In genomic region chr8:95332437-95333199, GRCm38 (mm10) we compare ENCODE assay signal across 9 mouse cellular contexts. TPM values are rescaled to one million over a fixed set of nuclear protein-coding genes. Genes with fewer than 3 reads are reported as not detected.
DNase-seq lines count a peak whose midpoint lies in the region; ATAC-seq and TF ChIP-seq lines count a peak whose summit lies in the region.
"Had no signal": no experiment of that assay in that cellular context is flagged by ENCODE, and none has a peak within 500 bp of the region (broad histone marks: within the 10 kb centered on the region; RNA-seq: fewer than 3 reads in every experiment).

No protein-coding gene starts in this region.

- no peak for DNase-seq in lung, adult 2 months
- DNase-seq in lung, postnatal 14 days: no peak
- no peak for DNase-seq in embryonic facial prominence, embryonic 11.5 days (ENCODE audit: low spot score)
- DNase-seq in frontal cortex, postnatal 10 days (ENCODE audit: low spot score in 2 of 2): no peak
- no peak for DNase-seq in cerebellum, postnatal 25 days

- peaks cover 15% of the 10 kb centered on the region for H3K36me3 ChIP-seq in embryonic facial prominence, embryonic 11.5 days (replicated peaks; ENCODE audit: control insufficient read depth, insufficient read depth, low read depth, low read length)
- H3K36me3 ChIP-seq in intestine, embryonic 16.5 days (ENCODE audit: control insufficient read depth, insufficient read depth, low read length): peaks cover 16% of the 10 kb centered on the region
- H3K36me3 ChIP-seq in neural tube, embryonic 15.5 days: peaks cover 36% of the 10 kb centered on the region

- ATAC-seq in embryonic facial prominence, embryonic 11.5 days (replicated peaks; ENCODE audit: insufficient number of reproducible peaks, low FRiP score, low TSS enrichment, low read depth): peak; percentile 45; the same call in 1 of the 2 replicates
- peak; percentile 34 for ATAC-seq in intestine, embryonic 16.5 days
- no peak for ATAC-seq in neural tube, embryonic 15.5 days (ENCODE audit: low FRiP score)
- no peak for ATAC-seq in megakaryocyte-erythroid progenitor cell, adult 5-6 weeks (replicated peaks; ENCODE audit: low FRiP score, low TSS enrichment, poor library complexity, severe bottlenecking)

- no peaks in the 10 kb centered on the region for H3K27me3 ChIP-seq in embryonic facial prominence, embryonic 11.5 days (ENCODE audit: control insufficient read depth, insufficient read depth, low read length)
- no peaks in the 10 kb centered on the region for H3K27me3 ChIP-seq in intestine, embryonic 16.5 days (replicated peaks; ENCODE audit: control insufficient read depth, insufficient read depth, low read length)
- H3K27me3 ChIP-seq in neural tube, embryonic 15.5 days (replicated peaks): no peaks in the 10 kb centered on the region

- peak overlapping the region; percentile 93 for H3K27ac ChIP-seq in embryonic facial prominence, embryonic 11.5 days (replicated peaks; ENCODE audit: low read depth, low read length)
- peak overlapping the region; percentile 99 for H3K27ac ChIP-seq in intestine, embryonic 16.5 days (ENCODE audit: low read length)
- peak overlapping the region; percentile 94 for H3K27ac ChIP-seq in neural tube, embryonic 15.5 days (replicated peaks)

- H3K4me2 ChIP-seq in embryonic facial prominence, embryonic 11.5 days (ENCODE audit: low read depth, low read length): peak overlapping the region; percentile 42
- H3K4me2 ChIP-seq in intestine, embryonic 16.5 days (ENCODE audit: low read depth, low read length): peak overlapping the region; percentile 83
- peak overlapping the region; percentile 61 for H3K4me2 ChIP-seq in neural tube, embryonic 15.5 days

- peak overlapping the region; percentile 91 for H3K9ac ChIP-seq in embryonic facial prominence, embryonic 11.5 days (replicated peaks; ENCODE audit: low read length)
- peak overlapping the region; percentile 97 for H3K9ac ChIP-seq in intestine, embryonic 16.5 days (ENCODE audit: low read depth, low read length)
- peak overlapping the region; percentile 89 for H3K9ac ChIP-seq in neural tube, embryonic 15.5 days (replicated peaks)

- H3K4me3 ChIP-seq in lung, adult 2 months (replicated peaks; ENCODE audit: extremely low read depth, low read depth, low read length): peak overlapping the region; percentile 69
- H3K4me3 ChIP-seq in embryonic facial prominence, embryonic 11.5 days (ENCODE audit: low read depth, low read length): peak overlapping the region; percentile 90
- peak overlapping the region; percentile 87 for H3K4me3 ChIP-seq in intestine, embryonic 16.5 days (ENCODE audit: low read length)
- peak overlapping the region; percentile 91 for H3K4me3 ChIP-seq in neural tube, embryonic 15.5 days (replicated peaks)

- peaks cover 7% of the 10 kb centered on the region; the same call in 1 of the 2 replicates for H3K4me1 ChIP-seq in lung, adult 2 months (ENCODE audit: control insufficient read depth, insufficient read depth, low read length)
- no peaks in the 10 kb centered on the region for H3K4me1 ChIP-seq in embryonic facial prominence, embryonic 11.5 days (ENCODE audit: control insufficient read depth, insufficient read depth, low read length)
- peaks cover 11% of the 10 kb centered on the region for H3K4me1 ChIP-seq in intestine, embryonic 16.5 days (ENCODE audit: control insufficient read depth, insufficient read depth, low read length)
- peaks cover 28% of the 10 kb centered on the region for H3K4me1 ChIP-seq in neural tube, embryonic 15.5 days

- no peaks in the 10 kb centered on the region for H3K9me3 ChIP-seq in embryonic facial prominence, embryonic 11.5 days (replicated peaks; ENCODE audit: control insufficient read depth, low read length)
- H3K9me3 ChIP-seq in intestine, embryonic 16.5 days (ENCODE audit: control insufficient read depth, low read length): no peaks in the 10 kb centered on the region
- no peaks in the 10 kb centered on the region for H3K9me3 ChIP-seq in neural tube, embryonic 15.5 days (replicated peaks)

- no peak for TF ChIP-seq POLR2A in lung, adult 2 months (IDR thresholded peaks at IDR 0.05; ENCODE audit: borderline replicate concordance, extremely low read depth, low read depth, low read length)

- 13% methylated on average over 21 of the region's 21 CpGs for WGBS in lung, adult 2 months
- 27% methylated on average over 21 of the region's 21 CpGs for WGBS in embryonic facial prominence, embryonic 11.5 days
- WGBS in intestine, embryonic 16.5 days: 21% methylated on average over 21 of the region's 21 CpGs
- WGBS in neural tube, embryonic 15.5 days: 21% methylated on average over 21 of the region's 21 CpGs

- no peak for TF ChIP-seq CTCF in lung, adult 2 months (IDR thresholded peaks at IDR 0.05; ENCODE audit: insufficient read depth, low read length)

RNA-seq across cellular contexts. Expression of gene Usb1, which starts 0.5 kb away (rescaled TPM):
- 26.1 and 31.8 TPM in 2 replicates for polyA plus RNA-seq in lung, adult 2 months (2012; rRNA removed)
- polyA plus RNA-seq in embryonic facial prominence, embryonic 11.5 days (2014; fragmentation: Nextera tagmentation; extraction: Ambion mirVana): 36.5 and 37.6 TPM in 2 replicates
- 43.4 and 45.8 TPM in 2 replicates for polyA plus RNA-seq in intestine, embryonic 16.5 days (2015; fragmentation: Nextera tagmentation; extraction: Ambion mirVana)
- polyA plus RNA-seq in neural tube, embryonic 15.5 days (2015; fragmentation: Nextera tagmentation; extraction: Ambion mirVana): 30.1 and 33.0 TPM in 2 replicates
- total RNA-seq in megakaryocyte-erythroid progenitor cell, adult 5-6 weeks (2014; fragmentation: Nextera tagmentation): 12.3 and 16.9 TPM in 2 replicates
- total RNA-seq in megakaryocyte-erythroid progenitor cell, adult 5-6 weeks (2017): 5.1 and 9.4 TPM in 2 replicates

RNA-seq across cellular contexts. Expression of gene Zfp319, which starts 0.9 kb away (rescaled TPM):
- polyA plus RNA-seq in lung, adult 2 months (2012; rRNA removed): 17.1 and 20.8 TPM in 2 replicates
- 6.6 and 7.2 TPM in 2 replicates for polyA plus RNA-seq in embryonic facial prominence, embryonic 11.5 days (2014; fragmentation: Nextera tagmentation; extraction: Ambion mirVana)
- 4.5 and 5.2 TPM in 2 replicates for polyA plus RNA-seq in intestine, embryonic 16.5 days (2015; fragmentation: Nextera tagmentation; extraction: Ambion mirVana)
- 12.4 and 12.6 TPM in 2 replicates for polyA plus RNA-seq in neural tube, embryonic 15.5 days (2015; fragmentation: Nextera tagmentation; extraction: Ambion mirVana)
- total RNA-seq in megakaryocyte-erythroid progenitor cell, adult 5-6 weeks (2014; fragmentation: Nextera tagmentation): 1.7 and 4.3 TPM in 2 replicates
- 1.0 and 1.8 TPM in 2 replicates for total RNA-seq in megakaryocyte-erythroid progenitor cell, adult 5-6 weeks (2017)

RNA-seq across cellular contexts. Expression of gene Mmp15, which starts 19.4 kb away (rescaled TPM):
- 120 and 133 TPM in 2 replicates for polyA plus RNA-seq in lung, adult 2 months (2012; rRNA removed)
- 8.9 and 9.9 TPM in 2 replicates for polyA plus RNA-seq in embryonic facial prominence, embryonic 11.5 days (2014; fragmentation: Nextera tagmentation; extraction: Ambion mirVana)
- 7.9 and 8.3 TPM in 2 replicates for polyA plus RNA-seq in intestine, embryonic 16.5 days (2015; fragmentation: Nextera tagmentation; extraction: Ambion mirVana)
- 20.9 and 21.4 TPM in 2 replicates for polyA plus RNA-seq in neural tube, embryonic 15.5 days (2015; fragmentation: Nextera tagmentation; extraction: Ambion mirVana)
- 0.20 TPM in 1 of 2 replicates, not detected in the other for total RNA-seq in megakaryocyte-erythroid progenitor cell, adult 5-6 weeks (2014; fragmentation: Nextera tagmentation)
- total RNA-seq in megakaryocyte-erythroid progenitor cell, adult 5-6 weeks (2017): 0.11 and 0.28 TPM in 2 replicates

RNA-seq across cellular contexts. Expression of gene Tepp, which starts 22.3 kb away (rescaled TPM):
- polyA plus RNA-seq in lung, adult 2 months (2012; rRNA removed): 2.4 and 4.2 TPM in 2 replicates
- not detected in 2 replicates for polyA plus RNA-seq in embryonic facial prominence, embryonic 11.5 days (2014; fragmentation: Nextera tagmentation; extraction: Ambion mirVana)
- not detected in 2 replicates for polyA plus RNA-seq in intestine, embryonic 16.5 days (2015; fragmentation: Nextera tagmentation; extraction: Ambion mirVana)
- polyA plus RNA-seq in neural tube, embryonic 15.5 days (2015; fragmentation: Nextera tagmentation; extraction: Ambion mirVana): 1.7 and 2.5 TPM in 2 replicates
- total RNA-seq in megakaryocyte-erythroid progenitor cell, adult 5-6 weeks (2014; fragmentation: Nextera tagmentation): not detected in 2 replicates
- total RNA-seq in megakaryocyte-erythroid progenitor cell, adult 5-6 weeks (2017): not detected in 2 replicates
- total RNA-seq: neutrophil, adult 5-6 weeks had no signal

RNA-seq across cellular contexts. Expression of gene Cngb1, which starts 26.2 kb away (rescaled TPM):
- 1.9 and 2.4 TPM in 2 replicates for polyA plus RNA-seq in lung, adult 2 months (2012; rRNA removed)
- 0.10 and 0.32 TPM in 2 replicates for polyA plus RNA-seq in embryonic facial prominence, embryonic 11.5 days (2014; fragmentation: Nextera tagmentation; extraction: Ambion mirVana)
- 0.49 and 0.65 TPM in 2 replicates for polyA plus RNA-seq in intestine, embryonic 16.5 days (2015; fragmentation: Nextera tagmentation; extraction: Ambion mirVana)
- 0.26 and 0.86 TPM in 2 replicates for polyA plus RNA-seq in neural tube, embryonic 15.5 days (2015; fragmentation: Nextera tagmentation; extraction: Ambion mirVana)
- total RNA-seq in megakaryocyte-erythroid progenitor cell, adult 5-6 weeks (2014; fragmentation: Nextera tagmentation): 0.47 and 0.72 TPM in 2 replicates
- total RNA-seq in megakaryocyte-erythroid progenitor cell, adult 5-6 weeks (2017): 0.19 and 11.8 TPM in 2 replicates

Comparison
In these comparisons a context has a peak if more than half of its experiments do, and no peak if none do; other contexts are left out.
1. ATAC-seq: peak in embryonic facial prominence, embryonic 11.5 days (single experiment) and intestine, embryonic 16.5 days (single experiment); none in neural tube, embryonic 15.5 days (single experiment) and megakaryocyte-erythroid progenitor cell, adult 5-6 weeks (single experiment).
2. Peak in every context shown above with its lines, with median percentiles within 50 percentile points of each other: H3K4me3 ChIP-seq, H3K27ac ChIP-seq, H3K4me2 ChIP-seq and H3K9ac ChIP-seq.